Mouse (Mus musculus): ENCODE data around the gene Arhgef5.

The Arhgef5 gene

GRCm38 (mm10) chr6:43333479-43333878, 68.1 kb downstream of the Arhgef5 start:
- DNase-seq (ENCODE audit: low spot score in 2 of 2), result no peak

GRCm38 (mm10) chr6:43335619-43336234, 70.3 kb downstream of the Arhgef5 start:
- no peak for DNase-seq (ENCODE audit: low spot score in 2 of 2)

DNA sequence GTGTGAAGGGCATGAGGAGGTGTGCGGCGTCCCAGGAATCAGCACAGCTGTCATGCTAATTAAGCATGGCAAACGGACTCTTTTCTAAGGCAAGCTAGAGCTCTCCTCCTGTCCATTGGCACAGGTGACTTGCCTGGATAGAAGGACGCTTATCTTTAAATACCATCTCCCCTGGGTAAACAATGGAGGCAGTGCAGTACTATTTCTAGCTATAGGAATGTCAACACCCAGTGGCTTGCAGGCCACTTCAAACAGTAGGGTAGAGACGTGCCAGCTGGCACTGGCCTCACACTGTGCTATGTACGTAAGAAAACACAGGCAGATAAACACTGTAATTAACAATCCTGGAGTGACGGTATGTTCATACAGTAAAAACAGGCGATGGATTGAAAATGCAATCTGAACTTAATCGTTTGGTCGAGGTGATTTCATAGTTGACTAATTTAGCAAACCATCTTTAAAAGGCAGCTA, 72.1 kb downstream of the Arhgef5 start:
- peak in 1 of 2 experiments; percentile 18 for DNase-seq (ENCODE audit: low spot score in 2 of 2)

GRCm38 (mm10) chr6:43338804-43339203, 73.4 kb downstream of the Arhgef5 start:
- DNase-seq (ENCODE audit: low spot score in 2 of 2), result no peak
